Mouse (Mus musculus): Measurements from ENCODE around the gene Lsm2.

The Lsm2 gene

GRCm38 (mm10) chr17:35034896-35035295, 53.2 kb downstream of the Lsm2 start:
- no peak for DNase-seq

All from thymus, postnatal 25 days (tissue).